Mouse (Mus musculus) cerebellum, postnatal 36 days (tissue): ENCODE results near the gene H3f3a.

Experiments
- DNase-seq, 2 experiments: peaks; one replicate each; pipeline ENCODE4 v3.0.0; 2021 to 2022; ENCODE audit warnings: mixed read lengths in 2 of 2

Gene H3f3a

GRCm38 (mm10) chr1:180781250-180781649, 32.5 kb downstream of the H3f3a start:
- DNase-seq: no peak

- DNase-seq: no peak
Observed at GRCm38 (mm10) chr1:180780291-180780690, 33.5 kb downstream of the H3f3a start.

- DNase-seq: no peak
Observed at GRCm38 (mm10) chr1:180778941-180779340, 34.8 kb downstream of the H3f3a start.

GRCm38 (mm10) chr1:180778403-180778754, 35.4 kb downstream of the H3f3a start:
- no peak for DNase-seq

GRCm38 (mm10) chr1:180777660-180778402, 35.9 kb downstream of the H3f3a start:
- peak; percentile 88 to 89 for DNase-seq

GRCm38 (mm10) chr1:180777289-180777659, 36.5 kb downstream of the H3f3a start:
- no peak for DNase-seq

GRCm38 (mm10) chr1:180776494-180776893, 37.2 kb downstream of the H3f3a start:
- DNase-seq: no peak

- DNase-seq: no peak
Observed at GRCm38 (mm10) chr1:180775849-180776493, 37.8 kb downstream of the H3f3a start.

- DNase-seq: no peak
Observed at GRCm38 (mm10) chr1:180775317-180775716, 38.4 kb downstream of the H3f3a start.

- no peak for DNase-seq
Observed at GRCm38 (mm10) chr1:180774664-180775063, 39.1 kb downstream of the H3f3a start.

GRCm38 (mm10) chr1:180772291-180772690, 41.5 kb downstream of the H3f3a start:
- no peak for DNase-seq

GRCm38 (mm10) chr1:180771722-180772121, 42.0 kb downstream of the H3f3a start:
- no peak for DNase-seq

- no peak for DNase-seq
Observed at GRCm38 (mm10) chr1:180771306-180771705, 42.4 kb downstream of the H3f3a start.

- peak; percentile 85 to 88 for DNase-seq
Observed at GRCm38 (mm10) chr1:180768334-180769168, 45.2 kb downstream of the H3f3a start.

GRCm38 (mm10) chr1:180767541-180768333, 46.0 kb downstream of the H3f3a start:
- DNase-seq: peak; percentile 34 to 52

- DNase-seq: no peak
Observed at GRCm38 (mm10) chr1:180766557-180766956, 47.2 kb downstream of the H3f3a start.

GRCm38 (mm10) chr1:180765393-180765792, 48.4 kb downstream of the H3f3a start:
- DNase-seq: no peak

GRCm38 (mm10) chr1:180763828-180764227, 49.9 kb downstream of the H3f3a start:
- DNase-seq: peak; percentile 85 to 90

GRCm38 (mm10) chr1:180763307-180763706, 50.4 kb downstream of the H3f3a start:
- DNase-seq: peak; percentile 25 to 28

GRCm38 (mm10) chr1:180762679-180763078, 51.1 kb downstream of the H3f3a start:
- DNase-seq: no peak

- DNase-seq: peak in 1 of 2 experiments; percentile 16
Observed at GRCm38 (mm10) chr1:180762180-180762579, 51.6 kb downstream of the H3f3a start.

- DNase-seq: no peak
Observed at GRCm38 (mm10) chr1:180757956-180758520, 55.7 kb downstream of the H3f3a start.
